Comparison of ENCODE assay signal across 30 mouse cellular contexts in the genomic region with DNA sequence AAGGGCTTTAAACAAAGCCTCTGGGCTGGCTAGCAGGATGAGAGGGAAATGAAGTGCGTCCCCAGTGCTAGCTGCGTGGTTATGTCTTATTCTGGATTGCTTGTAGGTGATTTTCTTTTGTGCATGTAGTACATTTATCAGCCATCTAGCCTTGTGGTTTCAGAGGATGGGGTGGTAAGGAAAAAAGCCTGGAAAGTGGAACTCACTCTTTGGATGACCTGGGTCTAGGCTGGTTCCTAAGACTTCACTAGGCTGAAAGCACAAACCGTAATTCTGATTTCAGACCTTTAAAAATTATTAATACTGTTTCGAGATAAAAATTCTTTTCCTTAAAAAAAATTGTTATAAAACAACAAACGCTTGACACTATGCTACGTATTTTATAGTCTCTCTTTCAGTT. TPM values are rescaled to one million over a fixed set of nuclear protein-coding genes. Genes with fewer than 3 reads are reported as not detected.
DNase-seq lines count a peak whose midpoint lies in the region; ATAC-seq and TF ChIP-seq lines count a peak whose summit lies in the region.
"Had no signal": no experiment of that assay in that cellular context is flagged by ENCODE, and none has a peak within 500 bp of the region (broad histone marks: within the 10 kb centered on the region; RNA-seq: fewer than 3 reads in every experiment).

No protein-coding gene starts in this region.

- no peak overlapping the region for H3K9ac ChIP-seq in hindbrain, embryonic 11.5 days (ENCODE audit: low read depth, low read length)
- H3K9ac ChIP-seq in hindbrain, postnatal 0 days (replicated peaks; ENCODE audit: low read length): no peak overlapping the region
- H3K9ac ChIP-seq in limb, embryonic 11.5 days (ENCODE audit: low read length): no peak overlapping the region
- H3K9ac ChIP-seq: heart, embryonic 12.5 days; limb, embryonic 12.5 days; liver, embryonic 15.5 days; midbrain, embryonic 13.5 days; neural tube, embryonic 15.5 days had no signal

- no peaks in the 10 kb centered on the region for H3K27me3 ChIP-seq in hindbrain, embryonic 11.5 days (ENCODE audit: control insufficient read depth, insufficient read depth, low read length)
- H3K27me3 ChIP-seq in hindbrain, postnatal 0 days (ENCODE audit: insufficient read depth, low read length): no peaks in the 10 kb centered on the region
- no peaks in the 10 kb centered on the region for H3K27me3 ChIP-seq in limb, embryonic 11.5 days (ENCODE audit: control insufficient read depth, insufficient read depth, low read length)
- H3K27me3 ChIP-seq in limb, embryonic 10.5 days (ENCODE audit: low read depth, poor library complexity, severe bottlenecking): peaks cover 11% of the 10 kb centered on the region; the same call in 1 of the 2 replicates
- H3K27me3 ChIP-seq: heart, embryonic 12.5 days; liver, embryonic 15.5 days; neural tube, embryonic 15.5 days had no signal

- WGBS in hindbrain, embryonic 11.5 days: 84% methylated on average over 6 of the region's 6 CpGs
- WGBS in hindbrain, postnatal 0 days: 84% methylated on average over 6 of the region's 6 CpGs
- 93% methylated on average over 6 of the region's 6 CpGs for WGBS in limb, embryonic 11.5 days
- 93% methylated on average over 6 of the region's 6 CpGs for WGBS in limb, embryonic 10.5 days

- H3K4me3 ChIP-seq in hindbrain, embryonic 11.5 days (ENCODE audit: low read depth, low read length): no peak overlapping the region
- H3K4me3 ChIP-seq in hindbrain, postnatal 0 days (ENCODE audit: low read length): no peak overlapping the region
- no peak overlapping the region for H3K4me3 ChIP-seq in limb, embryonic 11.5 days (ENCODE audit: low read depth, low read length)
- H3K4me3 ChIP-seq in limb, embryonic 10.5 days: no peak overlapping the region
- H3K4me3 ChIP-seq: erythroblast, embryonic 14.5 days; gastrocnemius, adult 2 months; heart, adult 2 months; heart, embryonic 12.5 days; limb, embryonic 12.5 days; liver, embryonic 15.5 days; midbrain, embryonic 13.5 days; neural tube, embryonic 15.5 days had no signal

- no peak for ATAC-seq in hindbrain, embryonic 11.5 days (ENCODE audit: low FRiP score)
- ATAC-seq in hindbrain, postnatal 0 days: no peak
- no peak for ATAC-seq in limb, embryonic 11.5 days (ENCODE audit: insufficient number of reproducible peaks, low FRiP score, low TSS enrichment, low read depth)
- ATAC-seq: activated CD4-positive, CD25-positive, alpha-beta regulatory T cell, adult 4 months; forebrain, embryonic 16.5 days; midbrain, embryonic 13.5 days had no signal

- H3K36me3 ChIP-seq in hindbrain, embryonic 11.5 days (ENCODE audit: control insufficient read depth, insufficient read depth, low read length): no peaks in the 10 kb centered on the region
- no peaks in the 10 kb centered on the region for H3K36me3 ChIP-seq in hindbrain, postnatal 0 days (ENCODE audit: insufficient read depth, low read length)
- no peaks in the 10 kb centered on the region for H3K36me3 ChIP-seq in limb, embryonic 11.5 days (ENCODE audit: control insufficient read depth, insufficient read depth, low read length)
- no peaks in the 10 kb centered on the region for H3K36me3 ChIP-seq in limb, embryonic 10.5 days
- H3K36me3 ChIP-seq: heart, embryonic 12.5 days; limb, embryonic 12.5 days; neural tube, embryonic 15.5 days had no signal

- TF ChIP-seq CTCF in hindbrain, postnatal 0 days (IDR thresholded peaks at IDR 0.05; ENCODE audit: low read depth): no peak
- TF ChIP-seq CTCF in brain, embryonic 14.5 days (IDR thresholded peaks at IDR 0.05; ENCODE audit: borderline replicate concordance, extremely low read depth, insufficient read depth, insufficient read length): no peak

- DNase-seq in hindbrain, embryonic 11.5 days (ENCODE audit: low spot score): peak; percentile 27
- no peak for DNase-seq in hindbrain, postnatal 0 days (ENCODE audit: low spot score)
- DNase-seq in limb, embryonic 11.5 days (ENCODE audit: low spot score): peak; percentile 21
- no peak for DNase-seq in limb, embryonic 10.5 days (ENCODE audit: low spot score)
- peak; percentile 28 for DNase-seq in 416B (ENCODE audit: low read depth)
- DNase-seq in brain, embryonic 14.5 days (ENCODE audit: low read depth): peak; percentile 21
- DNase-seq in ovary, postnatal 10 days (ENCODE audit: low spot score): no peak
- DNase-seq: adrenal gland, adult 2 months; adrenal gland, postnatal 36 days; B cell, adult 2 months; cerebellum, adult 2 months; cerebellum, postnatal 14 days; gastrocnemius, adult 2 months; gastrocnemius, postnatal 36 days; heart, adult 2 months; layer of hippocampus, adult 9-11 months; lung, postnatal 36 days; right cerebral cortex, postnatal 25 days; thymus, adult 2 months; thymus, postnatal 36 days had no signal

- no peak overlapping the region for H3K27ac ChIP-seq in hindbrain, embryonic 11.5 days (ENCODE audit: low read depth, low read length)
- no peak overlapping the region for H3K27ac ChIP-seq in hindbrain, postnatal 0 days
- H3K27ac ChIP-seq in limb, embryonic 11.5 days (replicated peaks; ENCODE audit: low read depth, low read length): no peak overlapping the region
- H3K27ac ChIP-seq in limb, embryonic 10.5 days: no peak overlapping the region
- H3K27ac ChIP-seq: gastrocnemius, adult 2 months; heart, adult 2 months; kidney, postnatal 0 days; limb, embryonic 12.5 days; liver, embryonic 15.5 days; midbrain, embryonic 13.5 days; neural tube, embryonic 15.5 days had no signal

- no peak overlapping the region for H3K4me2 ChIP-seq in hindbrain, embryonic 11.5 days (replicated peaks; ENCODE audit: low read depth, low read length)
- H3K4me2 ChIP-seq in hindbrain, postnatal 0 days (ENCODE audit: low read depth, low read length): no peak overlapping the region
- H3K4me2 ChIP-seq in limb, embryonic 11.5 days (ENCODE audit: low read depth, severe bottlenecking): no peak overlapping the region
- H3K4me2 ChIP-seq: heart, embryonic 12.5 days; limb, embryonic 12.5 days; liver, embryonic 15.5 days; midbrain, embryonic 13.5 days; neural tube, embryonic 15.5 days had no signal

- TF ChIP-seq POLR2A in brain, embryonic 14.5 days (IDR thresholded peaks at IDR 0.05; ENCODE audit: borderline replicate concordance, extremely low read depth, insufficient read depth, insufficient read length, poor library complexity, severe bottlenecking): no peak

- no peaks in the 10 kb centered on the region for H3K9me3 ChIP-seq in hindbrain, embryonic 11.5 days (ENCODE audit: control insufficient read depth, low read length)
- no peaks in the 10 kb centered on the region for H3K9me3 ChIP-seq in hindbrain, postnatal 0 days (ENCODE audit: low read length)
- no peaks in the 10 kb centered on the region for H3K9me3 ChIP-seq in limb, embryonic 11.5 days (ENCODE audit: control insufficient read depth, low read length)
- H3K9me3 ChIP-seq in limb, embryonic 10.5 days (replicated peaks): no peaks in the 10 kb centered on the region
- H3K9me3 ChIP-seq: heart, embryonic 12.5 days; limb, embryonic 12.5 days; liver, embryonic 15.5 days; midbrain, embryonic 13.5 days; neural tube, embryonic 15.5 days had no signal

- peaks cover 3% of the 10 kb centered on the region; the same call in 1 of the 2 replicates for H3K4me1 ChIP-seq in hindbrain, embryonic 11.5 days (replicated peaks; ENCODE audit: control insufficient read depth, insufficient read depth, low read length)
- 0 out of 2 replicates have a peak, but pooled peaks cover 5% of the 10 kb centered on the region for H3K4me1 ChIP-seq in hindbrain, postnatal 0 days (ENCODE audit: insufficient read depth, low read length)
- no peaks in the 10 kb centered on the region for H3K4me1 ChIP-seq in limb, embryonic 11.5 days (ENCODE audit: control insufficient read depth, insufficient read depth, low read length)
- H3K4me1 ChIP-seq in limb, embryonic 10.5 days: peaks cover 16% of the 10 kb centered on the region

RNA-seq across cellular contexts. Expression of a gene that starts 22.2 kb away (rescaled TPM):
- 3.3 and 5.1 TPM in 2 replicates for polyA plus RNA-seq in hindbrain, embryonic 11.5 days (2014; fragmentation: Nextera tagmentation; extraction: Ambion mirVana)
- 3.1 and 3.2 TPM in 2 replicates for total RNA-seq in hindbrain, postnatal 0 days (2014; rRNA removed)
- polyA plus RNA-seq in hindbrain, postnatal 0 days (2015; fragmentation: Nextera tagmentation; extraction: Ambion mirVana): 1.4 and 1.6 TPM in 2 replicates
- polyA plus RNA-seq in limb, embryonic 11.5 days (2014; fragmentation: Nextera tagmentation; extraction: Ambion mirVana): 5.0 and 6.8 TPM in 2 replicates
- polyA plus RNA-seq in limb, embryonic 10.5 days (2016; fragmentation: Nextera tagmentation; extraction: Ambion mirVana): 4.8 and 5.2 TPM in 2 replicates
- 7.5 and 12.6 TPM in 2 replicates for polyA plus RNA-seq in brain, embryonic 14.5 days (2012; rRNA removed)
- total RNA-seq: megakaryocyte, adult 5-6 weeks had no signal
- polyA plus RNA-seq: erythroblast, embryonic 14.5 days had no signal

Comparison
In these comparisons a context has a peak if more than half of its experiments do, and no peak if none do; other contexts are left out.
1. DNase-seq: peak in hindbrain, embryonic 11.5 days (single experiment), limb, embryonic 11.5 days (single experiment), 416B (single experiment) and brain, embryonic 14.5 days (single experiment); none in hindbrain, postnatal 0 days (single experiment), limb, embryonic 10.5 days (single experiment) and ovary, postnatal 10 days (single experiment).